Mouse (Mus musculus): Measurements from ENCODE around the gene Cubn. TPM values are rescaled to one million over a fixed set of nuclear protein-coding genes. Genes with fewer than 3 reads are reported as not detected.

The Cubn gene
- polyA plus RNA-seq, 1 experiment from 2014 or later, result 0.29 TPM

- Histone ChIP-seq H3K4me3 (ENCODE audit: low read depth, low read length) (no peak overlapping the region), H3K4me1 (ENCODE audit: control insufficient read depth, insufficient read depth, low read length) (peaks cover 3% of the 10 kb centered on the region; the same call in 1 of the 2 replicates), H3K9ac (ENCODE audit: low read depth, low read length) (no peak overlapping the region), H3K27me3 (ENCODE audit: control insufficient read depth, insufficient read depth, low read length) (no peaks in the 10 kb centered on the region), H3K4me2 (no peak overlapping the region), H3K9me3 (replicated peaks; ENCODE audit: control insufficient read depth, low read length) (no peaks in the 10 kb centered on the region), H3K36me3 (ENCODE audit: control insufficient read depth, insufficient read depth, low read length) (no peaks in the 10 kb centered on the region), H3K27ac (ENCODE audit: low read depth, low read length) (no peak overlapping the region)
- ATAC-seq (replicated peaks; ENCODE audit: insufficient number of reproducible peaks, low FRiP score, low TSS enrichment), result no peak
- 66% methylated on average over 7 of the region's 7 CpGs for WGBS (ENCODE audit: insufficient replicate concordance)
Measured at GRCm38 (mm10) chr2:13499196-13499595, 7.6 kb upstream of the Cubn start.

- H3K36me3 ChIP-seq (ENCODE audit: control insufficient read depth, insufficient read depth, low read length), result no peaks in the 10 kb centered on the region
- no peak overlapping the region for H3K27ac ChIP-seq (ENCODE audit: low read depth, low read length)
- no peak overlapping the region for H3K9ac ChIP-seq (ENCODE audit: low read depth, low read length)
- H3K27me3 ChIP-seq (ENCODE audit: control insufficient read depth, insufficient read depth, low read length), result no peaks in the 10 kb centered on the region
- H3K4me3 ChIP-seq (ENCODE audit: low read depth, low read length), result no peak overlapping the region
- 40% methylated on average over 2 of the region's 2 CpGs for WGBS (ENCODE audit: insufficient replicate concordance)
- ATAC-seq (replicated peaks; ENCODE audit: insufficient number of reproducible peaks, low FRiP score, low TSS enrichment), result no peak
- no peak overlapping the region for H3K4me2 ChIP-seq
- H3K9me3 ChIP-seq (replicated peaks; ENCODE audit: control insufficient read depth, low read length), result no peaks in the 10 kb centered on the region
- peaks cover 3% of the 10 kb centered on the region; the same call in 1 of the 2 replicates for H3K4me1 ChIP-seq (ENCODE audit: control insufficient read depth, insufficient read depth, low read length)
Measured at GRCm38 (mm10) chr2:13496087-13496486, 4.5 kb upstream of the Cubn start.

- H3K4me3 ChIP-seq (ENCODE audit: low read depth, low read length), result no peak overlapping the region
- no peaks in the 10 kb centered on the region for H3K27me3 ChIP-seq (ENCODE audit: control insufficient read depth, insufficient read depth, low read length)
- WGBS (ENCODE audit: insufficient replicate concordance), result 80% methylated on average over 4 of the region's 4 CpGs
Measured at GRCm38 (mm10) chr2:13492927-13493326, 1.3 kb upstream of the Cubn start.

GRCm38 (mm10) chr2:13490480-13490879, 1.1 kb downstream of the Cubn start:
- no peaks in the 10 kb centered on the region for H3K4me1 ChIP-seq (ENCODE audit: control insufficient read depth, insufficient read depth, low read length)
- no peak for ATAC-seq (replicated peaks; ENCODE audit: insufficient number of reproducible peaks, low FRiP score, low TSS enrichment)
- H3K27me3 ChIP-seq (ENCODE audit: control insufficient read depth, insufficient read depth, low read length), result no peaks in the 10 kb centered on the region
- H3K4me2 ChIP-seq, result no peak overlapping the region
- H3K9ac ChIP-seq (ENCODE audit: low read depth, low read length), result no peak overlapping the region
- no peaks in the 10 kb centered on the region for H3K36me3 ChIP-seq (ENCODE audit: control insufficient read depth, insufficient read depth, low read length)
- no peak overlapping the region for H3K4me3 ChIP-seq (ENCODE audit: low read depth, low read length)
- no peak overlapping the region for H3K27ac ChIP-seq (ENCODE audit: low read depth, low read length)
- no peaks in the 10 kb centered on the region for H3K9me3 ChIP-seq (replicated peaks; ENCODE audit: control insufficient read depth, low read length)
- WGBS (ENCODE audit: insufficient replicate concordance), result 87% methylated on average over 2 of the region's 2 CpGs

More at GRCm38 (mm10) chr2:13492927-13493326, 1.3 kb upstream of the Cubn start:
- H3K36me3 ChIP-seq (ENCODE audit: control insufficient read depth, insufficient read depth, low read length), result no peaks in the 10 kb centered on the region
- H3K9ac ChIP-seq (ENCODE audit: low read depth, low read length), result no peak overlapping the region
- H3K27ac ChIP-seq (ENCODE audit: low read depth, low read length), result no peak overlapping the region
- ATAC-seq (replicated peaks; ENCODE audit: insufficient number of reproducible peaks, low FRiP score, low TSS enrichment), result no peak
- peaks cover 3% of the 10 kb centered on the region; the same call in 1 of the 2 replicates for H3K4me1 ChIP-seq (ENCODE audit: control insufficient read depth, insufficient read depth, low read length)
- no peaks in the 10 kb centered on the region for H3K9me3 ChIP-seq (replicated peaks; ENCODE audit: control insufficient read depth, low read length)
- no peak overlapping the region for H3K4me2 ChIP-seq

GRCm38 (mm10) chr2:13486470-13486869, 5.1 kb downstream of the Cubn start:
- H3K27ac ChIP-seq (ENCODE audit: low read depth, low read length), result no peak overlapping the region
- H3K9ac ChIP-seq (ENCODE audit: low read depth, low read length), result no peak overlapping the region
- H3K4me3 ChIP-seq (ENCODE audit: low read depth, low read length), result no peak overlapping the region
- no peak for ATAC-seq (replicated peaks; ENCODE audit: insufficient number of reproducible peaks, low FRiP score, low TSS enrichment)
- 71% methylated on average over 8 of the region's 8 CpGs for WGBS (ENCODE audit: insufficient replicate concordance)
- no peaks in the 10 kb centered on the region for H3K9me3 ChIP-seq (replicated peaks; ENCODE audit: control insufficient read depth, low read length)
- no peak overlapping the region for H3K4me2 ChIP-seq
- H3K27me3 ChIP-seq (ENCODE audit: control insufficient read depth, insufficient read depth, low read length), result no peaks in the 10 kb centered on the region
- no peaks in the 10 kb centered on the region for H3K36me3 ChIP-seq (ENCODE audit: control insufficient read depth, insufficient read depth, low read length)
- H3K4me1 ChIP-seq (ENCODE audit: control insufficient read depth, insufficient read depth, low read length), result no peaks in the 10 kb centered on the region

- Histone ChIP-seq H3K4me3 (ENCODE audit: low read depth, low read length) (no peak overlapping the region), H3K4me1 (ENCODE audit: control insufficient read depth, insufficient read depth, low read length) (no peaks in the 10 kb centered on the region), H3K9me3 (replicated peaks; ENCODE audit: control insufficient read depth, low read length) (no peaks in the 10 kb centered on the region), H3K27me3 (ENCODE audit: control insufficient read depth, insufficient read depth, low read length) (no peaks in the 10 kb centered on the region), H3K27ac (ENCODE audit: low read depth, low read length) (no peak overlapping the region), H3K9ac (ENCODE audit: low read depth, low read length) (no peak overlapping the region), H3K36me3 (ENCODE audit: control insufficient read depth, insufficient read depth, low read length) (no peaks in the 10 kb centered on the region), H3K4me2 (no peak overlapping the region)
- ATAC-seq (replicated peaks; ENCODE audit: insufficient number of reproducible peaks, low FRiP score, low TSS enrichment), result no peak
- WGBS (ENCODE audit: insufficient replicate concordance), result 79% methylated on average over 3 of the region's 3 CpGs
Measured at GRCm38 (mm10) chr2:13484566-13484965, 7.0 kb downstream of the Cubn start.

GRCm38 (mm10) chr2:13480744-13481143, 10.9 kb downstream of the Cubn start:
- Histone ChIP-seq H3K27me3 (ENCODE audit: control insufficient read depth, insufficient read depth, low read length) (no peaks in the 10 kb centered on the region), H3K4me2 (no peak overlapping the region), H3K4me1 (ENCODE audit: control insufficient read depth, insufficient read depth, low read length) (no peaks in the 10 kb centered on the region), H3K36me3 (ENCODE audit: control insufficient read depth, insufficient read depth, low read length) (no peaks in the 10 kb centered on the region), H3K9me3 (replicated peaks; ENCODE audit: control insufficient read depth, low read length) (no peaks in the 10 kb centered on the region), H3K27ac (ENCODE audit: low read depth, low read length) (no peak overlapping the region), H3K9ac (ENCODE audit: low read depth, low read length) (no peak overlapping the region), H3K4me3 (ENCODE audit: low read depth, low read length) (no peak overlapping the region)
- WGBS (ENCODE audit: insufficient replicate concordance), result 85% methylated on average over 2 of the region's 2 CpGs
- ATAC-seq (replicated peaks; ENCODE audit: insufficient number of reproducible peaks, low FRiP score, low TSS enrichment), result no peak

- no peaks in the 10 kb centered on the region for H3K36me3 ChIP-seq (ENCODE audit: control insufficient read depth, insufficient read depth, low read length)
- no peaks in the 10 kb centered on the region for H3K9me3 ChIP-seq (replicated peaks; ENCODE audit: control insufficient read depth, low read length)
- ATAC-seq (replicated peaks; ENCODE audit: insufficient number of reproducible peaks, low FRiP score, low TSS enrichment), result no peak
- no peak overlapping the region for H3K4me3 ChIP-seq (ENCODE audit: low read depth, low read length)
- H3K9ac ChIP-seq (ENCODE audit: low read depth, low read length), result no peak overlapping the region
- H3K4me1 ChIP-seq (ENCODE audit: control insufficient read depth, insufficient read depth, low read length), result no peaks in the 10 kb centered on the region
- H3K27me3 ChIP-seq (ENCODE audit: control insufficient read depth, insufficient read depth, low read length), result no peaks in the 10 kb centered on the region
- H3K27ac ChIP-seq (ENCODE audit: low read depth, low read length), result no peak overlapping the region
- no peak overlapping the region for H3K4me2 ChIP-seq
- 85% methylated on average over 7 of the region's 7 CpGs for WGBS (ENCODE audit: insufficient replicate concordance)
Measured at GRCm38 (mm10) chr2:13479165-13479564, 12.4 kb downstream of the Cubn start.

GRCm38 (mm10) chr2:13470108-13470507, 21.5 kb downstream of the Cubn start:
- 90% methylated on average over 3 of the region's 3 CpGs for WGBS (ENCODE audit: insufficient replicate concordance)
- no peak overlapping the region for H3K9ac ChIP-seq (ENCODE audit: low read depth, low read length)
- H3K4me2 ChIP-seq, result no peak overlapping the region
- no peak for ATAC-seq (replicated peaks; ENCODE audit: insufficient number of reproducible peaks, low FRiP score, low TSS enrichment)
- H3K27me3 ChIP-seq (ENCODE audit: control insufficient read depth, insufficient read depth, low read length), result no peaks in the 10 kb centered on the region
- H3K27ac ChIP-seq (ENCODE audit: low read depth, low read length), result no peak overlapping the region
- H3K36me3 ChIP-seq (ENCODE audit: control insufficient read depth, insufficient read depth, low read length), result no peaks in the 10 kb centered on the region
- no peaks in the 10 kb centered on the region for H3K9me3 ChIP-seq (replicated peaks; ENCODE audit: control insufficient read depth, low read length)
- H3K4me1 ChIP-seq (ENCODE audit: control insufficient read depth, insufficient read depth, low read length), result no peaks in the 10 kb centered on the region
- no peak overlapping the region for H3K4me3 ChIP-seq (ENCODE audit: low read depth, low read length)

All from heart, embryonic 11.5 days (tissue).